Comparison of ENCODE assay signal across 8 mouse cellular contexts in the genomic region with DNA sequence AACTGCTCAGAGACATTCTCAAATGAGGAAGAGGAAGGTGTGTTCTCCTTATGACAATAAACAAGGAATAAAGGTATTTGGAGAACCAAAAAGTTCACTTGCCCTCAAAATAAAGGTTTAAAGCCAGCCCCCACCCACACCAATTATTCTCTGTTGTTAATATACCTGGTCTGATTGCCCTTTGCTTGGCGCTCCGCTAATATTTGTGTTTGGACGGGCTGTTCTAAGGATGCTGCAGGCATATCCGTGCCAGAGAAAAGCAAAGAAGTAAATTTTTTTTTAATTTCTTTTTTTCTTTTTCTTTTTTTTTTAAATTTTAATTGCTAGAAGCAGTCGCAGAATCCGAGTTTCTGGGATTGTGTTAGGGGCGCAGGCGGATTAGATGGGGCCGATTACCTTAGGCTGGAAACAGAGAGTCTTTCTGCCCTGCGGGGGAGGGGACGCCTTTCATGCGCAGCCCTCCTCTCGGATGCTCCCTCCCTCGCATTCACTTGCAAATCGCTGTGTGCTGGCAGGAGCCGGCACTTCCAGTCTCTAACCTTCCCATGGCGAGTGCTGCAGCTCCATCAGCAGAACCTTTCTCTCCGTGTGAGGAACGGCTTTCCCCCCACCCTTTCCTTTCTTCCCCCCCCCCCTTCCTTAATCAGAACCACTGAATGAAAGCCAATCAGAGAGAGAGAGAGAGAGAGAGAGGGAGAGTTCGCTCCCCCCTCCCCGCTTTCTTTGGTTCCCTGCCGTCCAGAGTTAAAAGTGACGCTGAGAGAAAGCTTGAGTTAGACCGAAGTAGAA. TPM values are rescaled to one million over a fixed set of nuclear protein-coding genes. Genes with fewer than 3 reads are reported as not detected.
DNase-seq lines count a peak whose midpoint lies in the region; ATAC-seq lines count a peak whose summit lies in the region.

A gene (plus strand): TSS at position 763 of the 789 bp plus-strand sequence.

- peak within 1 kb of the TSS; percentile 53 for H3K4me2 ChIP-seq in lung, embryonic 16.5 days (ENCODE audit: low read depth, low read length)
- H3K4me2 ChIP-seq in midbrain, embryonic 15.5 days: peak within 1 kb of the TSS; percentile 58

- no peak within 1 kb of the TSS for H3K27ac ChIP-seq in lung, embryonic 16.5 days (ENCODE audit: low read length)
- H3K27ac ChIP-seq in midbrain, embryonic 15.5 days: peak within 1 kb of the TSS; percentile 79

- no peaks in the 10 kb centered on the region for H3K4me1 ChIP-seq in lung, embryonic 16.5 days (replicated peaks; ENCODE audit: control insufficient read depth, insufficient read depth, low read length)
- H3K4me1 ChIP-seq in midbrain, embryonic 15.5 days: no peaks in the 10 kb centered on the region

- no peak within 1 kb of the TSS for H3K9ac ChIP-seq in lung, embryonic 16.5 days (ENCODE audit: low read length)
- H3K9ac ChIP-seq in midbrain, embryonic 15.5 days: peak within 1 kb of the TSS; percentile 51

- no peaks in the 10 kb centered on the region for H3K36me3 ChIP-seq in lung, embryonic 16.5 days (ENCODE audit: control insufficient read depth, insufficient read depth, low read length)
- H3K36me3 ChIP-seq in midbrain, embryonic 15.5 days (replicated peaks): no peaks in the 10 kb centered on the region

- WGBS in lung, embryonic 16.5 days: 1% methylated on average over 23 of the region's 24 CpGs
- under 1% methylated on average over 24 of the region's 24 CpGs for WGBS in midbrain, embryonic 15.5 days

- H3K4me3 ChIP-seq in lung, embryonic 16.5 days (ENCODE audit: low read length): peak within 1 kb of the TSS; percentile 37
- peak within 1 kb of the TSS; percentile 50 for H3K4me3 ChIP-seq in midbrain, embryonic 15.5 days

- no peaks in the 10 kb centered on the region for H3K9me3 ChIP-seq in lung, embryonic 16.5 days (ENCODE audit: control insufficient read depth, low read length)
- no peaks in the 10 kb centered on the region for H3K9me3 ChIP-seq in midbrain, embryonic 15.5 days

- ATAC-seq in lung, embryonic 16.5 days (ENCODE audit: low read depth): peak; percentile 38; the same call in 1 of the 2 replicates
- peak; percentile 93 for ATAC-seq in midbrain, embryonic 15.5 days (replicated peaks)

- no peaks in the 10 kb centered on the region for H3K27me3 ChIP-seq in lung, embryonic 16.5 days (ENCODE audit: control insufficient read depth, insufficient read depth, low read depth, low read length)
- no peaks in the 10 kb centered on the region for H3K27me3 ChIP-seq in midbrain, embryonic 15.5 days (replicated peaks)

- DNase-seq in lung, postnatal 25 days (ENCODE audit: low spot score): no peak
- peak; percentile 71 for DNase-seq in cerebellum, adult 9-11 months
- peak; percentile 70 to 77 for DNase-seq in frontal cortex, postnatal 10 days (ENCODE audit: low spot score in 2 of 2)
- peak; percentile 66 for DNase-seq in left cerebral cortex, adult 11 months (ENCODE audit: low spot score)
- DNase-seq in testis, postnatal 10 days (ENCODE audit: low spot score): peak; percentile 63
- no peak for DNase-seq in spleen, postnatal 36 days (ENCODE audit: low spot score in 2 of 2)

RNA-seq across cellular contexts. Expression of the gene that starts here (rescaled TPM):
- polyA plus RNA-seq in lung, embryonic 16.5 days (2015; fragmentation: Nextera tagmentation; extraction: Ambion mirVana): 0.59 and 0.67 TPM in 2 replicates
- polyA plus RNA-seq in midbrain, embryonic 15.5 days (2015; fragmentation: Nextera tagmentation; extraction: Ambion mirVana): 21.5 and 23.8 TPM in 2 replicates

Comparison
In these comparisons a context has a peak if more than half of its experiments do, and no peak if none do; other contexts are left out.
1. RNA of the gene that starts here (polyA plus RNA-seq): 21.5 to 23.8 TPM in midbrain, embryonic 15.5 days; 0.59 to 0.67 TPM in lung, embryonic 16.5 days; every median in the first group is over 10 times any median in the second.
2. Peak in ATAC-seq, H3K4me3 ChIP-seq and H3K4me2 ChIP-seq in lung, embryonic 16.5 days; RNA of the gene not detected or under 1 TPM.
3. DNase-seq: peak in cerebellum, adult 9-11 months (single experiment), frontal cortex, postnatal 10 days (2 of 2), left cerebral cortex, adult 11 months (single experiment) and testis, postnatal 10 days (single experiment); none in lung, postnatal 25 days (single experiment) and spleen, postnatal 36 days (0 of 2).